Mouse (Mus musculus) lung, embryonic 14.5 days (tissue): ENCODE data around the gene Tiparp. TPM values are rescaled to one million over a fixed set of nuclear protein-coding genes. Genes with fewer than 3 reads are reported as not detected.
A peak's percentile ranks its signal among the peaks of the same experiment; 100 is the strongest.

ENCODE experiments used
- ATAC-seq: fragments of 200-750 bp; cut with Nextera tagmentation; 2 replicates; pipeline ENCODE4 v1.8.0; 2017; ENCODE audit warnings: mild to moderate bottlenecking, moderate TSS enrichment, moderate library complexity; ENCODE audit not compliant: insufficient read depth
- DNase-seq: peaks from one replicate; pipeline ENCODE4 v3.0.0-alpha.2; 2015
- H3K27ac ChIP-seq: fragments of 300-500 bp; sonication (generic); 2 replicates; pipeline ENCODE4 v1.5.1; 2014; ENCODE audit warnings: low read depth, mild to moderate bottlenecking, moderate library complexity
- H3K27me3 ChIP-seq: fragments of 300-500 bp; sonication (generic); 2 replicates; pipeline ENCODE4 v1.6.1; 2014; ENCODE audit warnings: low read length, control low read depth; ENCODE audit not compliant: insufficient read depth
- H3K36me3 ChIP-seq: fragments of 300-500 bp; sonication (generic); 2 replicates; pipeline ENCODE4 v1.6.1; 2014; ENCODE audit warnings: control low read depth; ENCODE audit not compliant: insufficient read depth
- H3K4me1 ChIP-seq: fragments of 300-500 bp; sonication (generic); 2 replicates; pipeline ENCODE4 v1.6.1; 2014; ENCODE audit warnings: antibody characterized with exemption, control low read depth; ENCODE audit not compliant: insufficient read depth
- H3K4me2 ChIP-seq: fragments of 300-500 bp; sonication (generic); 2 replicates; pipeline ENCODE4 v1.6.1; 2014; ENCODE audit warnings: mild to moderate bottlenecking
- H3K4me3 ChIP-seq: fragments of 300-500 bp; sonication (generic); 2 replicates; pipeline ENCODE4 v1.5.1; 2014; ENCODE audit warnings: low read depth, low read length
- H3K9ac ChIP-seq: fragments of 300-500 bp; sonication (generic); 2 replicates; pipeline ENCODE4 v1.6.1; 2014
- H3K9me3 ChIP-seq: fragments of 300-500 bp; sonication (generic); 2 replicates; pipeline ENCODE4 v1.6.1; 2016; ENCODE audit warnings: low read depth, low read length, control low read depth
- CTCF ChIP-seq: IDR thresholded peaks from 2 replicates; pipeline ENCODE4 v1.5.1; 2016; ENCODE audit warnings: antibody characterized with exemption, low read depth
- WGBS: fragments of 180-500 bp; shearing (Covaris S2); extraction: QIAGEN DNeasy Blood & Tissue Kit; methylation state at CpG from one replicate; pipeline ENCODE4 v1.1.7; 2014; 5-methylcytosine and 5-hydroxymethylcytosine counted together
- polyA plus RNA-seq: library from polyadenylated mRNA; unstranded; fragments of >200 nt; fragmentation: Nextera tagmentation; extraction: Ambion mirVana; gene quantifications from 2 replicates; pipeline ENCODE4 v1.2.1, GENCODE M21; 2014

The Tiparp gene
- polyA plus RNA-seq, 1 experiment from 2014 or later = 44.4 TPM

DNA sequence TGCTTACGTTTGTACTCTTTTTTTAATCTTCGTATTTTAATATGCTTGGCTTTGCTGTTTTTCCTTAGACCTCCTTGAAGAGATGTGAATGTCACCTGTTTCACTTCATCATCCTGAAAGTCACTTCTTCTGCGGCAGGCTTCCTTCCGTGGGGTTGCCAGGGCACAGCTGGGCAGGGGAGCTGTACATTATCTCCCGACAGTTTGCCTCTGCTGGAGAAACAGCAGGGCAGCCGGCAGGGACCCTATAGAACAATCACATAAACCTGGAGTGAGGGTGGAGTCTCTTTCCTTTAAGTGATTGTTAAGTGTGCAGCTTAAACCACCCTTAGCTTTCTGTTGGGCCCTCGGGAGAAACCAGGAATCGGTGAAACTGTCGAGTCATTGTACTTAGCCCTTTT lies 11.1 kb upstream of the Tiparp start:
- Histone ChIP-seq H3K9me3 (no peaks in the 10 kb centered on the region), H3K36me3 (no peaks in the 10 kb centered on the region), H3K4me2 (peak overlapping the region; percentile 4; the same call in 1 of the 2 replicates), H3K4me1 (peaks cover 3% of the 10 kb centered on the region; the same call in 1 of the 2 replicates), H3K27me3 (no peaks in the 10 kb centered on the region), H3K9ac (no peak overlapping the region), H3K4me3 (no peak overlapping the region), H3K27ac (no peak overlapping the region)
- DNase-seq (peak; percentile 10), ATAC-seq (no peak)
- no peak for TF ChIP-seq CTCF
- 29% methylated on average over 9 of the region's 9 CpGs for WGBS

GRCm38 (mm10) chr3:65517747-65518527 lies 10.3 kb upstream of the Tiparp start:
- DNase-seq (no peak), ATAC-seq (no peak)
- H3K27ac ChIP-seq = no peak overlapping the region
- H3K27me3 ChIP-seq = no peaks in the 10 kb centered on the region
- no peak for TF ChIP-seq CTCF
- no peaks in the 10 kb centered on the region for H3K9me3 ChIP-seq
- 55% methylated on average over 13 of the region's 13 CpGs for WGBS
- no peak overlapping the region for H3K9ac ChIP-seq
- no peak overlapping the region for H3K4me3 ChIP-seq
- no peak overlapping the region for H3K4me2 ChIP-seq
- no peaks in the 10 kb centered on the region for H3K36me3 ChIP-seq
- peaks cover 3% of the 10 kb centered on the region; the same call in 1 of the 2 replicates for H3K4me1 ChIP-seq

DNA sequence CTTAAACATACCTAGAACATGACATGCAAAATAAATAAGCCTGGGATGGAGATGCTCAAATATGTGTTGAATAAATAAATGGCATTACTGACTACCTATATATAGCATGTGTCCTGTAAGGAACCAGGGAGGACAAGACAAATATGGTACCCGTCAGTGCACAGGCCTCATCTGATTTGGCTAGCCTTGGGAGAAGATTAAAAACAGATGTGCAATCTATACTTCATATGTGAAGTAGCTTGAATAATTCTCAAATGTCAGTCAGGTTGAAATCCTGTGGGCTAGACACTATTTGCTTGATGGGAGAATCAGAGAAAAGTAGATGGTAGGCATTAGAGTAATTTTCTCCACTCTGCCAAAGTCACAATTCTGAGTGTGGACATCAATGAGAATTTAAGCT lies 6.8 kb upstream of the Tiparp start:
- Histone ChIP-seq H3K36me3 (no peaks in the 10 kb centered on the region), H3K9ac (no peak overlapping the region), H3K27ac (no peak overlapping the region), H3K4me3 (no peak overlapping the region), H3K27me3 (no peaks in the 10 kb centered on the region), H3K9me3 (no peaks in the 10 kb centered on the region), H3K4me2 (no peak overlapping the region), H3K4me1 (peaks cover 3% of the 10 kb centered on the region; the same call in 1 of the 2 replicates)
- no peak for DNase-seq
- ATAC-seq = no peak
- WGBS = 44% methylated on average over 1 of the region's 1 CpGs
- TF ChIP-seq CTCF = no peak

- no peaks in the 10 kb centered on the region for H3K27me3 ChIP-seq
- TF ChIP-seq CTCF = no peak
- H3K9ac ChIP-seq = no peak overlapping the region
These were observed 4.8 kb upstream of the Tiparp start for GRCm38 (mm10) chr3:65523397-65523796.

DNA sequence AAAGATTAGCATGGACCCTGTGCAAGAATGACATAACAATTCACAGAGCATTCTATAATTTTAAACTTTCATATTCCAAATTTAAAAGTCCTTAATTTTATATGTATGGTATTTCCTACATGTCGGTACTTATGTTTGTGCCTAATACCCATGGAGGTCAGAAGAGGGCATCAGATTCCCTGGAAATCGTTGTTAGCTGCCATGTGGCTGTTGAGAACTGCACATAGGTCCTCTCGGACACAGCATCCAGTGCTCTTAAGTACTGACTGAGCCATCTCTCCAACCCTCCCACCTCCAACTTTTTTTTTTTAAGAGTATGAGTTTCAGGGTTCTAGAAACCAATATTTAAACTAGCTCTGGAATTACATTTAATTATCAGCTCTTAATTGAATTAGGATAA lies 2.5 kb upstream of the Tiparp start:
- Histone ChIP-seq H3K4me3 (no peak overlapping the region), H3K36me3 (no peaks in the 10 kb centered on the region), H3K4me1 (no peaks in the 10 kb centered on the region), H3K4me2 (no peak overlapping the region), H3K27ac (no peak overlapping the region), H3K9me3 (no peaks in the 10 kb centered on the region), H3K27me3 (no peaks in the 10 kb centered on the region), H3K9ac (no peak overlapping the region)
- DNase-seq = no peak
- WGBS = 74% methylated on average over 3 of the region's 3 CpGs
- ATAC-seq = no peak
- TF ChIP-seq CTCF = no peak

More at GRCm38 (mm10) chr3:65523397-65523796, 4.8 kb upstream of the Tiparp start:
- 58% methylated on average over 8 of the region's 8 CpGs for WGBS
- H3K4me3 ChIP-seq = no peak overlapping the region
- no peaks in the 10 kb centered on the region for H3K36me3 ChIP-seq
- DNase-seq (peak; percentile 27), ATAC-seq (no peak)
- H3K27ac ChIP-seq = no peak overlapping the region
- no peaks in the 10 kb centered on the region for H3K9me3 ChIP-seq
- no peaks in the 10 kb centered on the region for H3K4me1 ChIP-seq
- H3K4me2 ChIP-seq = no peak overlapping the region

GRCm38 (mm10) chr3:65527196-65527595 lies 1.0 kb upstream of the Tiparp start:
- no peak for TF ChIP-seq CTCF
- peak; percentile 46 for DNase-seq
- peak overlapping the region; percentile 92 for H3K9ac ChIP-seq

DNA sequence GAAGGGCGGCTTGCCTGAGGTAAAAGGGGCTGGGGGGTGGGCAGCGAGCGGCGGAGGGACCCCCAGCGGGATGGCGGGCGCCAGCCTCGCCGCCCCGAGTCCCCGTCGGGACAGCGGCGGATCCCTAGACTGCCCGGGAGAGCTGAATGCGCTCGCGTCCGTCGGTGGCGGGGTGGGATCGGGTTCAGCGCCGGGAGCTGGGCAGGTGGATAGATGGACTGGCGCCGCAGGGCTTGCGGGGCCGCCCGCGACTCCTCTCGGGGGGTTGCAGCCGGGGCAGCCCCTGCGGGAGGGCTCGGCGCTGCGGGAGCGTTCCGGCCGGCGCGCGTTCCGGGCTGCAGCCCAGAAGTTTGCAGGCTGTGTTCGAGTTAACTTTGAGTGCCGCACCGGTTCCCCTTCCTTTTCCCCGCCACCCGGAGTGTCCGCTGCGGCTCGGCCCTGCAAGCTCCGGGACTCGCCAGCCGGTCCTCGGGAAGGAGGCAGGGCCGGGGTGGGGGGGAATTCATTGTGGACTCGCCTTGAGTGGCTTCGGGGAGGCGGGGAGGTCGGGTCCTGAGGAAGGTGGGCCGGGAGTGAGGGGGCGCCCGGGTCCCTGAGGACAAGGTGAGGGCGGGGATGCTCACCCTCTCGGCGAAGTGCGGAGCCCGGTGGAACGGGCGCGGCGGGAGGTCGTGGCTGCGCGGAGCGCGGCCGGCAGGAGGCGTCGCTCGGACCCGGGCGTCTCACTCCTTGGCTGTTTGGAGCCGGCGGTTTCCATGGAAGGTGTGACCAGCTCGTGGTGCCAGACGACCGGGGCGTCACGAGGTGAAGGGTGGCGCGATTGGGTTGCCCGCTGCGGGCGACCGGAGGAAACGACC lies 632 bp downstream of the Tiparp start:
- TF ChIP-seq CTCF = peak; percentile 46
- H3K27ac ChIP-seq = peak overlapping the region; percentile 96
- ATAC-seq = peak; percentile 44
- H3K4me1 ChIP-seq = no peaks in the 10 kb centered on the region
- H3K36me3 ChIP-seq = peaks cover 15% of the 10 kb centered on the region
- peak overlapping the region; percentile 80 for H3K4me2 ChIP-seq
- under 1% methylated on average over 95 of the region's 97 CpGs for WGBS
- H3K9ac ChIP-seq = peak overlapping the region; percentile 89
- H3K9me3 ChIP-seq = no peaks in the 10 kb centered on the region
- H3K27me3 ChIP-seq = no peaks in the 10 kb centered on the region
- peak overlapping the region; percentile 91 for H3K4me3 ChIP-seq
- peak; percentile 81 for DNase-seq

More at GRCm38 (mm10) chr3:65527196-65527595, 1.0 kb upstream of the Tiparp start:
- Histone ChIP-seq H3K27ac (peak overlapping the region; percentile 99), H3K4me1 (no peaks in the 10 kb centered on the region), H3K36me3 (peaks cover 7% of the 10 kb centered on the region), H3K4me2 (peak overlapping the region; percentile 80), H3K9me3 (no peaks in the 10 kb centered on the region), H3K27me3 (no peaks in the 10 kb centered on the region), H3K4me3 (peak overlapping the region; percentile 91)
- ATAC-seq = no peak
- 11% methylated on average over 3 of the region's 3 CpGs for WGBS
